ENCODE assay signal across 29 mouse cellular contexts in genomic region chr7:82850756-82851155, GRCm38 (mm10). TPM values are rescaled to one million over a fixed set of nuclear protein-coding genes. Genes with fewer than 3 reads are reported as not detected.
DNase-seq lines count a peak whose midpoint lies in the region; ATAC-seq and TF ChIP-seq lines count a peak whose summit lies in the region.
"Had no signal": no experiment of that assay in that cellular context is flagged by ENCODE, and none has a peak within 500 bp of the region (broad histone marks: within the 10 kb centered on the region; RNA-seq: fewer than 3 reads in every experiment).

No protein-coding gene starts in this region.

- no peak overlapping the region for H3K27ac ChIP-seq in heart, postnatal 0 days (ENCODE audit: low read depth)
- no peak overlapping the region for H3K27ac ChIP-seq in heart, embryonic 11.5 days (ENCODE audit: low read depth, low read length)
- no peak overlapping the region for H3K27ac ChIP-seq in lung, embryonic 16.5 days (ENCODE audit: low read length)
- H3K27ac ChIP-seq in lung, postnatal 0 days (ENCODE audit: low read length) = no peak overlapping the region
- H3K27ac ChIP-seq: embryonic facial prominence, embryonic 12.5 days; forebrain, embryonic 10.5 days; forebrain, embryonic 15.5 days; hindbrain, embryonic 10.5 days; hindbrain, embryonic 15.5 days; liver, embryonic 12.5 days; midbrain, embryonic 12.5 days; neural tube, embryonic 12.5 days had no signal

- ATAC-seq in heart, postnatal 0 days (ENCODE audit: insufficient read depth, low read depth) = peak; percentile 17; the same call in 1 of the 2 replicates
- ATAC-seq in heart, embryonic 11.5 days (replicated peaks; ENCODE audit: insufficient number of reproducible peaks, low FRiP score, low TSS enrichment) = no peak
- ATAC-seq in lung, embryonic 16.5 days (ENCODE audit: low read depth) = 0 out of 2 replicates have a peak, but pooled peaks have one; percentile 28
- no peak for ATAC-seq in lung, postnatal 0 days
- ATAC-seq: CD4-positive, CD25-positive, alpha-beta regulatory T cell, adult 4 months; forebrain, embryonic 15.5 days; inflammation-experienced regulatory T-cells, adult 6 months; liver, embryonic 12.5 days; liver, postnatal 0 days had no signal

- H3K4me1 ChIP-seq in heart, postnatal 0 days (ENCODE audit: control insufficient read depth, insufficient read depth) = no peaks in the 10 kb centered on the region
- H3K4me1 ChIP-seq in heart, embryonic 11.5 days (ENCODE audit: control insufficient read depth, insufficient read depth, low read length) = 0 out of 2 replicates have a peak, but pooled peaks cover 3% of the 10 kb centered on the region
- H3K4me1 ChIP-seq in lung, embryonic 16.5 days (replicated peaks; ENCODE audit: control insufficient read depth, insufficient read depth, low read length) = peaks cover 9% of the 10 kb centered on the region
- H3K4me1 ChIP-seq in lung, postnatal 0 days (ENCODE audit: insufficient read depth, low read depth, low read length) = no peaks in the 10 kb centered on the region
- H3K4me1 ChIP-seq: liver, embryonic 12.5 days had no signal

- TF ChIP-seq CTCF in heart, postnatal 0 days (IDR thresholded peaks at IDR 0.05; ENCODE audit: low read depth) = no peak
- TF ChIP-seq CTCF in lung, postnatal 0 days (IDR thresholded peaks at IDR 0.05) = no peak

- H3K27me3 ChIP-seq in heart, postnatal 0 days (ENCODE audit: control insufficient read depth, insufficient read depth, low read length) = no peaks in the 10 kb centered on the region
- no peaks in the 10 kb centered on the region for H3K27me3 ChIP-seq in heart, embryonic 11.5 days (ENCODE audit: control insufficient read depth, insufficient read depth, low read length)
- no peaks in the 10 kb centered on the region for H3K27me3 ChIP-seq in lung, embryonic 16.5 days (ENCODE audit: control insufficient read depth, insufficient read depth, low read depth, low read length)
- no peaks in the 10 kb centered on the region for H3K27me3 ChIP-seq in lung, postnatal 0 days (replicated peaks; ENCODE audit: insufficient read depth, low read length)
- H3K27me3 ChIP-seq: embryonic facial prominence, embryonic 12.5 days; forebrain, embryonic 15.5 days; hindbrain, embryonic 15.5 days; liver, embryonic 12.5 days; midbrain, embryonic 12.5 days; neural tube, embryonic 12.5 days had no signal

- no peak overlapping the region for H3K4me3 ChIP-seq in heart, postnatal 0 days (ENCODE audit: low read depth, low read length)
- H3K4me3 ChIP-seq in heart, embryonic 11.5 days (ENCODE audit: low read depth, low read length) = no peak overlapping the region
- H3K4me3 ChIP-seq in lung, embryonic 16.5 days (ENCODE audit: low read length) = no peak overlapping the region
- no peak overlapping the region for H3K4me3 ChIP-seq in lung, postnatal 0 days (ENCODE audit: low read depth, low read length)
- H3K4me3 ChIP-seq: embryonic facial prominence, embryonic 12.5 days; forebrain, embryonic 10.5 days; forebrain, embryonic 15.5 days; hindbrain, embryonic 10.5 days; hindbrain, embryonic 15.5 days; liver, embryonic 12.5 days; megakaryocyte, embryonic 14.5 days; midbrain, embryonic 12.5 days; myocyte; neural tube, embryonic 12.5 days had no signal

- no peaks in the 10 kb centered on the region for H3K36me3 ChIP-seq in heart, postnatal 0 days (replicated peaks; ENCODE audit: control insufficient read depth, insufficient read depth, low read length)
- no peaks in the 10 kb centered on the region for H3K36me3 ChIP-seq in heart, embryonic 11.5 days (ENCODE audit: control insufficient read depth, insufficient read depth, low read length)
- no peaks in the 10 kb centered on the region for H3K36me3 ChIP-seq in lung, embryonic 16.5 days (ENCODE audit: control insufficient read depth, insufficient read depth, low read length)
- H3K36me3 ChIP-seq in lung, postnatal 0 days (ENCODE audit: insufficient read depth, low read length) = no peaks in the 10 kb centered on the region
- H3K36me3 ChIP-seq: embryonic facial prominence, embryonic 12.5 days; forebrain, embryonic 10.5 days; forebrain, embryonic 15.5 days; hindbrain, embryonic 10.5 days; hindbrain, embryonic 15.5 days; liver, embryonic 12.5 days; midbrain, embryonic 12.5 days; neural tube, embryonic 12.5 days had no signal

- no peak overlapping the region for H3K9ac ChIP-seq in heart, postnatal 0 days (replicated peaks; ENCODE audit: low read depth, low read length)
- H3K9ac ChIP-seq in heart, embryonic 11.5 days (ENCODE audit: low read depth, low read length) = no peak overlapping the region
- H3K9ac ChIP-seq in lung, embryonic 16.5 days (ENCODE audit: low read length) = no peak overlapping the region
- H3K9ac ChIP-seq in lung, postnatal 0 days (replicated peaks; ENCODE audit: low read depth) = no peak overlapping the region
- H3K9ac ChIP-seq: embryonic facial prominence, embryonic 12.5 days; forebrain, embryonic 15.5 days; hindbrain, embryonic 15.5 days; liver, embryonic 12.5 days; liver, postnatal 0 days; midbrain, embryonic 12.5 days; neural tube, embryonic 12.5 days had no signal

- no peaks in the 10 kb centered on the region for H3K9me3 ChIP-seq in heart, postnatal 0 days (replicated peaks; ENCODE audit: control insufficient read depth, low read length)
- H3K9me3 ChIP-seq in heart, embryonic 11.5 days (replicated peaks; ENCODE audit: control insufficient read depth, low read length) = no peaks in the 10 kb centered on the region
- no peaks in the 10 kb centered on the region for H3K9me3 ChIP-seq in lung, embryonic 16.5 days (ENCODE audit: control insufficient read depth, low read length)
- H3K9me3 ChIP-seq in lung, postnatal 0 days (ENCODE audit: low read length) = no peaks in the 10 kb centered on the region
- H3K9me3 ChIP-seq: embryonic facial prominence, embryonic 12.5 days; forebrain, embryonic 10.5 days; forebrain, embryonic 15.5 days; hindbrain, embryonic 10.5 days; hindbrain, embryonic 15.5 days; liver, embryonic 12.5 days; megakaryocyte, embryonic 14.5 days; midbrain, embryonic 12.5 days; neural tube, embryonic 12.5 days had no signal

- no peak overlapping the region for H3K4me2 ChIP-seq in heart, postnatal 0 days (ENCODE audit: low read depth, low read length)
- H3K4me2 ChIP-seq in heart, embryonic 11.5 days = no peak overlapping the region
- H3K4me2 ChIP-seq in lung, embryonic 16.5 days (ENCODE audit: low read depth, low read length) = no peak overlapping the region
- H3K4me2 ChIP-seq in lung, postnatal 0 days (replicated peaks; ENCODE audit: low read depth, low read length) = no peak overlapping the region
- H3K4me2 ChIP-seq: embryonic facial prominence, embryonic 12.5 days; forebrain, embryonic 15.5 days; hindbrain, embryonic 15.5 days; liver, embryonic 12.5 days; midbrain, embryonic 12.5 days; neural tube, embryonic 12.5 days had no signal

- no peak for TF ChIP-seq EP300 in heart, postnatal 0 days (IDR thresholded peaks at IDR 0.05; ENCODE audit: low read depth)
- no peak for TF ChIP-seq EP300 in lung, postnatal 0 days (IDR thresholded peaks at IDR 0.05)

- no peak for DNase-seq in heart, postnatal 0 days (ENCODE audit: low spot score)
- peak; percentile 15 for DNase-seq in kidney, postnatal 10 days
- DNase-seq in kidney, postnatal 25 days = no peak
- no peak for DNase-seq in lung, postnatal 0 days (ENCODE audit: low spot score)
- no peak for DNase-seq in urinary bladder, postnatal 36 days (ENCODE audit: low spot score in 2 of 2)
- DNase-seq: adrenal gland, postnatal 14 days; cerebellum, adult 11-12 months; cerebellum, adult 9-11 months; embryo, embryonic 11 days; gastrocnemius, postnatal 10 days; kidney, adult 2 months; liver, postnatal 0 days; lung, postnatal 4 days; thymus, adult 2 months; thymus, postnatal 36 days had no signal

- WGBS in heart, postnatal 0 days = 93% methylated on average over 3 of the region's 3 CpGs
- WGBS in heart, embryonic 11.5 days (ENCODE audit: insufficient replicate concordance) = 85% methylated on average over 3 of the region's 3 CpGs
- WGBS in lung, embryonic 16.5 days = 76% methylated on average over 3 of the region's 3 CpGs
- 79% methylated on average over 3 of the region's 3 CpGs for WGBS in lung, postnatal 0 days

RNA-seq across cellular contexts. Expression of gene Mex3b, which starts 16.4 kb away (rescaled TPM):
- 14.4 and 15.2 TPM in 2 replicates for total RNA-seq in heart, postnatal 0 days (2014; rRNA removed; ENCODE audit: low replicate concordance)
- 3.2 and 3.3 TPM in 2 replicates for polyA plus RNA-seq in heart, postnatal 0 days (2015; fragmentation: Nextera tagmentation; extraction: Ambion mirVana)
- 10.8 and 12.2 TPM in 2 replicates for polyA plus RNA-seq in heart, embryonic 11.5 days (2014; fragmentation: Nextera tagmentation; extraction: Ambion mirVana)
- 8.5 and 8.7 TPM in 2 replicates for polyA plus RNA-seq in lung, embryonic 16.5 days (2015; fragmentation: Nextera tagmentation; extraction: Ambion mirVana)
- polyA plus RNA-seq in lung, postnatal 0 days (2015; fragmentation: Nextera tagmentation; extraction: Ambion mirVana) = 6.5 and 7.7 TPM in 2 replicates

Comparison
In these comparisons a context has a peak if more than half of its experiments do, and no peak if none do; other contexts are left out.
1. ATAC-seq: peak in heart, postnatal 0 days (single experiment) and lung, embryonic 16.5 days (single experiment); none in heart, embryonic 11.5 days (single experiment) and lung, postnatal 0 days (single experiment).